Mouse (Mus musculus): ENCODE data around the gene Gm9747.

Gm9747 gene

GRCm38 (mm10) chr1:82258331-82258730 lies 25.4 kb downstream of the Gm9747 start:
- DNase-seq, result no peak

GRCm38 (mm10) chr1:82260055-82260454 lies 27.1 kb downstream of the Gm9747 start:
- no peak for DNase-seq

DNA sequence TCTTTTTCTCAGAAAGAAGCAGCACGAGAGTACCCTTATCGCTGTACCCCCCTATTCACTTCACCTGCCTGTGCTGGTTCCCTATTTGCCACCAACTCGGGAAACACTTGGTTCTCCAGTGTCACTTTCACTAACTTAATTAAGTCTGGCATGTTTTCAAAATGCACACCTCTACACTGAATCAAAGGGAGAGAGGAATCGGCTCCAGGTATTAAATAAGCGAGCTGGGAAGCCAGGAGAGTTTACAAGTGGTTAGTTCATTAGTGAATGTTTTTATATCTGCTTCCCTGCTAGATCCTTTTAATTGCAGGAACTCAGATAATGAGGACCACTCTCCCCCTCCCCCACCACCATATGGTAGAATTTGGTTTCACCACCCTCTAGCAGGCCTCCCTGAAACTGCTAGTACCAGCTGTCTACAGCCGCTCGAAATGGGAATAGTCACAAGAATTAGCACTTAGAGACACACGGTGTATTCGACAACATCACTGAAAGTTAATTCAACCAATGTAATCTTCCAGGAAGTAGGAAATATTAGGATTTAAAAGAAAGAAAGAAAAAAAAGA lies 28.2 kb downstream of the Gm9747 start:
- DNase-seq, result peak; percentile 63

GRCm38 (mm10) chr1:82261638-82262037 lies 28.7 kb downstream of the Gm9747 start:
- no peak for DNase-seq

- peak; percentile 91 for DNase-seq
Measured at GRCm38 (mm10) chr1:82262331-82262730, 29.4 kb downstream of the Gm9747 start.

DNA sequence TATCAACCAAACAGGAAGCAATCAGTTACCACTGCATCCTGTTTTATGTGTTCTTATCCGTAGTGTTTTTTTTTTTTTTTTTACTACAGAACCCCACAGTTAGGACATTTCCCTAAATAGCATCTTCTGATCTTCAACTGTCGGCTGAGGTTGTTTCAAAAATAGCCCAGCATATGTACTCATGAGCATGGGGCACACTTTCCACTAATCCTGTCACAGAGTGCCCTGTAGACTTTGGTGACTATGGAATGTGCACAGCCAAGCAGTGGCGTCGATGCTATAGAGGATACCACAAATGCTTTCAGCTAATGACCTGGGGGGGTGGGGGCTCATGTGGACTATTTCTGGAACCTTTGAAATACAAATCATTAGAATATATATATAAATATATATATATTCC lies 34.6 kb downstream of the Gm9747 start:
- DNase-seq, result no peak

GRCm38 (mm10) chr1:82272231-82272630 lies 39.3 kb downstream of the Gm9747 start:
- no peak for DNase-seq

- no peak for DNase-seq
Measured at GRCm38 (mm10) chr1:82273529-82273928, 40.6 kb downstream of the Gm9747 start.

DNA sequence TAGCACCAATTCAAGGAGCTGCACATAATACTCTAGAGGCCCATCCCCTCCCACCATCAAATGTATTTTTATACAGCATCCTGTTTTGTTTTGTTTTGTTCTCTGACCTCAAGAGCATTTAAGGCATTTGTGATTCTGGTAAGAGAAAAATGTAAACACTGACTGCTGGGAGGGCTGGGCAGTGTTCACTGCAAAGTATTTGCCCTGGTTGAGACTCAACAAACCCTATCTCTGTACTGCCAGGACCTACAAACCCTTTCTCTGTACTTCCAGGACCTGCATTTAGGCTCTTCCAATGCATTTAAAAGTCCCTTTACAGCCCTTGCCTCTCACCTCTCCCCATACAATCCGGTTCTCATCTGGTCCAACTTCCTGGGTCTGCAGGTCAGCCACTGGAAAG lies 41.4 kb downstream of the Gm9747 start:
- DNase-seq, result no peak

DNA sequence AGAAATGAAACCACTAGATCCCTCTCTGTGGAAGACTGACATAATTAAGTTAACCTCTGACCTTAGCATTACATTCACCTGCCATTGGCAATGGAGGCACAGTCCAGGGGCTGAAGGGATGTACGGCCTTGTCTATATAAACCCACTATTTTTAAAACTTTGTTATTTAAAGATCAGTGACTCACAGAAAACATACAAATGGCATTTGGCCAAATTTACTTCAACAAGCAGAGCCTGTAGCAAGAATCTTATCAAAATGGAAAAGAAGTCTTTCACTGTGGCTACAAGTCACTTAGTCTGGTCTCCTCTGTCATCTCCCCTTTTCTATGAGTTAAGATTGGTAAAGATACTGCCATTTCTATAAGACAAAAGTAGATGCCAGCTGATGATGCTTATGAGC lies 46.9 kb downstream of the Gm9747 start:
- no peak for DNase-seq

GRCm38 (mm10) chr1:82281823-82282222 lies 48.9 kb downstream of the Gm9747 start:
- no peak for DNase-seq

GRCm38 (mm10) chr1:82282992-82283611 lies 50.2 kb downstream of the Gm9747 start:
- DNase-seq, result peak; percentile 93

- peak; percentile 38 for DNase-seq
Measured at GRCm38 (mm10) chr1:82283901-82284301, 51.0 kb downstream of the Gm9747 start.

- DNase-seq, result no peak
Measured at GRCm38 (mm10) chr1:82284403-82284802, 51.5 kb downstream of the Gm9747 start.
